Comparison of ENCODE assay signal across 27 mouse cellular contexts in the genomic region with DNA sequence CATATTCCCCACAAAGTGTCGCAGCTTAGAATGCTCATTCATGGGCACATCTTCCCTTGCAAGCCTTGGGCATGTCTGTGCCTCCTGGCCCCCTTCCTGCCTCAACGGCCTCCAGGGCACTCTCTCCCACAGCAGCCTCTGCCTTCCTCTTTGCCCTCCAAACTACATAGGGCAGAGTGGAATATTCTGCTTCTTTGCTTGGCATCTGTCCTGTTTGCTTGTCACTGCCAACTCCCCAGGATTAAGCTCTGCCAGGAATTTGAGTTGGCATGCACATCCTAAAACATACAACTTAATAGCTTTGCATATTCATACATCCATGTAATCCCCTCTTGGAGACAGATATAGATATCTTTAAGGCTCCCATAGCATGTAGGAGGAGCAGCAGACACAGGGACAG. TPM values are rescaled to one million over a fixed set of nuclear protein-coding genes. Genes with fewer than 3 reads are reported as not detected.
DNase-seq lines count a peak whose midpoint lies in the region; TF ChIP-seq lines count a peak whose summit lies in the region.
"Had no signal": no experiment of that assay in that cellular context is flagged by ENCODE, and none has a peak within 500 bp of the region (broad histone marks: within the 10 kb centered on the region; RNA-seq: fewer than 3 reads in every experiment).

No protein-coding gene starts in this region.

- TF ChIP-seq POLR2A in kidney, adult 2 months (IDR thresholded peaks at IDR 0.05; ENCODE audit: low read depth, low read length), result no peak

- H3K4me3 ChIP-seq in kidney, adult 2 months (ENCODE audit: insufficient read depth, low read depth, low read length), result no peak overlapping the region
- H3K4me3 ChIP-seq: embryonic facial prominence, embryonic 12.5 days; heart, embryonic 13.5 days; hindbrain, embryonic 15.5 days; liver, embryonic 12.5 days; midbrain, embryonic 10.5 days; myocyte; neural tube, embryonic 13.5 days had no signal

- DNase-seq in heart, adult 11 months, result peak; percentile 82
- no peak for DNase-seq in heart, adult 8-10 months (ENCODE audit: low spot score)
- peak; percentile 16 for DNase-seq in kidney, adult 2 months
- DNase-seq in kidney, postnatal 25 days, result no peak
- DNase-seq in 3T3-L1 (ENCODE audit: low read depth, low spot score) (peak; percentile 34), NIH3T3 (ENCODE audit: low read depth) (peak; percentile 61)
- DNase-seq in spleen, adult 12 weeks (ENCODE audit: low spot score), result no peak
- no peak for DNase-seq in ovary, postnatal 36 days (ENCODE audit: low spot score)
- DNase-seq: adrenal gland, postnatal 36 days; cerebellum, adult 11 months; gastrocnemius, postnatal 36 days; lung, adult 18-20 months; lung, postnatal 10 days; right cerebral cortex, adult 18-20 months; right cerebral cortex, postnatal 4 days had no signal

- H3K27me3 ChIP-seq in kidney, adult 2 months (replicated peaks; ENCODE audit: control insufficient read depth, insufficient read depth, low read length), result 0 out of 2 replicates have a peak, but pooled peaks cover 2% of the 10 kb centered on the region

- no peaks in the 10 kb centered on the region for H3K36me3 ChIP-seq in kidney, adult 2 months (ENCODE audit: control insufficient read depth, insufficient read depth, low read length)
- H3K36me3 ChIP-seq: embryonic facial prominence, embryonic 12.5 days; heart, embryonic 13.5 days; hindbrain, embryonic 15.5 days; liver, embryonic 12.5 days; midbrain, embryonic 10.5 days; neural tube, embryonic 13.5 days had no signal

- peaks cover 1% of the 10 kb centered on the region; the same call in 1 of the 2 replicates for H3K4me1 ChIP-seq in kidney, adult 2 months (ENCODE audit: control insufficient read depth, insufficient read depth, low read length)
- H3K4me1 ChIP-seq: liver, embryonic 12.5 days had no signal

- TF ChIP-seq CTCF in kidney, adult 2 months (conservative IDR thresholded peaks at IDR 0.05; ENCODE audit: insufficient read depth, insufficient read length, low read depth, low read length), result no peak

- H3K27ac ChIP-seq in kidney, adult 2 months (ENCODE audit: insufficient read depth, low read depth, low read length), result no peak overlapping the region
- H3K27ac ChIP-seq: embryonic facial prominence, embryonic 12.5 days; heart, embryonic 13.5 days; hindbrain, embryonic 15.5 days; liver, embryonic 12.5 days; midbrain, embryonic 10.5 days; neural tube, embryonic 13.5 days; stomach, postnatal 0 days had no signal

- WGBS in kidney, adult 2 months, result 74% methylated on average over 2 of the region's 2 CpGs

RNA-seq across cellular contexts. Expression of gene Adra1d, which starts 4.2 kb away (rescaled TPM):
- total RNA-seq in heart, adult 8-10 months (2022), result 1 to 10 TPM; 2.7 to 5.5 (median 3.9) TPM
- polyA plus RNA-seq in kidney, adult 2 months (2012; rRNA removed), result 2.7 and 3.4 TPM in 2 replicates
- total RNA-seq: hematopoietic stem cell, adult 5-6 weeks; MEL had no signal
- polyA plus RNA-seq: limb, embryonic 11.5 days; midbrain, embryonic 16.5 days had no signal

Comparison
In these comparisons a context has a peak if more than half of its experiments do, and no peak if none do; other contexts are left out.
1. DNase-seq: peak in heart, adult 11 months (single experiment), kidney, adult 2 months (single experiment), 3T3-L1 (single experiment) and NIH3T3 (single experiment); none in heart, adult 8-10 months (single experiment), kidney, postnatal 25 days (0 of 2), spleen, adult 12 weeks (single experiment) and ovary, postnatal 36 days (single experiment).